Mouse (Mus musculus) central nervous system, embryonic 11.5 days (tissue): ENCODE results near the gene Osbpl11. TPM values are rescaled to one million over a fixed set of nuclear protein-coding genes. Genes with fewer than 3 reads are reported as not detected.

ENCODE experiments used
- polyA plus RNA-seq: library from polyadenylated mRNA; depleted of rRNA; stranded (reverse); fragments of >200 nt; gene quantifications from 2 replicates; pipeline ENCODE4 v1.2.3, GENCODE M21; 2012; rRNA removed

Gene Osbpl11
- polyA plus RNA-seq, result 17.7 and 19.0 TPM in 2 replicates

DNA sequence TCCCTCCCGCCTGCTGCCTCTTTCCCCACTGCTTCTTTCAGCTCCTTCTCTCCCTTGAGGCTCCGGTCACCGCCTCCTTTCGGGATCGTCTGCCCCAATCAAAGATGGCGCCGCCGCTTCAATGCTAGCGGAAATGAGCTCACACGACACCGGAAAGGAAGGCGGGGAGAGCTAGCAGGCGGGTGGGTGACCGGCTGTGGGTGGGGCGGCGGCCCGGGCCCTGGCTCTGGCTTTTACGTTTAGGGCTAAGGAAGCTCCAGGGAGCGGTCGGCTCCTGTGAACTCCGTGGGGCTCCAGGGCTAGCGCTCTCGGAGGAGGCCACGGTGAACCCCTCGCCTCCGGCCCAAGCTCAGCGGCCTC, at the start of gene Osbpl11:
Osbpl11 (plus strand) TSS at position 171 of the 360 bp plus-strand sequence.

DNA sequence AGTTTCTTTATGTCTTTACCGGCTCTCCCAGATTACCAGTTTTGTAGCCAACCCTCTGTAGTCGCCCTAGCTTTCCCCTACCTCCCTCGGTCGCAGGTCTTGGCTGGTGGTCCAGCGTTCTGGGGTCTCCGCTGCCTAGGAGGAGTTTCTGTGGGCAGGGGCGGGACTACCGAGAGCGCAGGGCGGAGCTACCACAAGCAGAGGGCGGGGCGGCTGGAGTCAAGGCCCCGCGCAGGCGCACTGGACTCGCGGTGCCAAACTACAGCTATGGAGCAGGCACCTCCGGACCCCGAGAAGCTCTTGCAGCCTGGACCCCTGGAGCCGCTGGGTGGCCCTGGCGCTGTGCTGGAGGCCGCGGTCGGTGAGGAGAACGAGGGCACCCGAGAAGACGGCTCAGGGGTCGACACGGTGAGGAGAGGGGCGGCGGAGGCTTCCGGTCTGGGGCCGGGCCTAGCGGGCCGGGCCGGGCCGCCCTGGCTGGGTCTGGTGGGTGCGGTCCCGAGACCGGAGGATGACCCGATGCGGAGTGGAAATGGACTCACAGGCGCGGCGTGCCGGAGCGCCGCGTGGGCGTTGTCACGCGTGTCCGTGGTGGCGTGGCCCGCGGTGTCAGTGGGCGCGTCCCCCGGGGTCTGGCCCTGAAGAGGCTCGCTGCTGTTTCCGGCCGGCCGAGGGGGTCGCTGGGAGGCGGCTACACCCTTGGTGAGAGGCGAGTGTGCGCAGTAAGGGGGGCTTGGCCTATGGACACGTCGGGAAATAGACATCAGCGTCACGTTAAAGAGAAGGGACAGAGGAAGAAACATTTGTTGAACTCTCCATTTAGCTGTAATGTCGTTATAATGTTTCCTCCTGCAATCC, 66.6 kb downstream of the Osbpl11 start, which contains the start of gene Snx4:
Snx4 (plus strand) TSS at position 249 of the 858 bp plus-strand sequence.

Other genes starting within 250 kb of the Osbpl11 start
- gene Iqcg, start 128.9 kb upstream of the Osbpl11 start, polyA plus RNA-seq, result 2.1 and 4.7 TPM in 2 replicates
- 1,215 and 1,439 TPM in 2 replicates for gene Rpl35a, start 128.6 kb upstream of the Osbpl11 start, polyA plus RNA-seq
- 6.4 and 13.2 TPM in 2 replicates for gene Lmln, start 122.5 kb upstream of the Osbpl11 start, polyA plus RNA-seq
- gene Snx4, start 66.4 kb downstream of the Osbpl11 start, polyA plus RNA-seq, result 35.8 and 37.5 TPM in 2 replicates
- gene Zfp148, start 195.8 kb downstream of the Osbpl11 start, polyA plus RNA-seq, result 21.0 and 29.8 TPM in 2 replicates